Mouse (Mus musculus): ENCODE data around the gene Dnlz.

GRCm38 (mm10) chr2:26342044-26342443, 9.9 kb downstream of the Dnlz start:
- no peak for TF ChIP-seq POLR2A (IDR thresholded peaks at IDR 0.05; ENCODE audit: control insufficient read depth, extremely low read depth, insufficient read depth, low read length, poor library complexity)
- no peak for TF ChIP-seq CTCF (IDR thresholded peaks at IDR 0.05; ENCODE audit: borderline replicate concordance, control insufficient read depth, extremely low read depth, insufficient read depth, low read length, poor library complexity)
